27 mouse cellular contexts compared by ENCODE assay signal in the genomic region with DNA sequence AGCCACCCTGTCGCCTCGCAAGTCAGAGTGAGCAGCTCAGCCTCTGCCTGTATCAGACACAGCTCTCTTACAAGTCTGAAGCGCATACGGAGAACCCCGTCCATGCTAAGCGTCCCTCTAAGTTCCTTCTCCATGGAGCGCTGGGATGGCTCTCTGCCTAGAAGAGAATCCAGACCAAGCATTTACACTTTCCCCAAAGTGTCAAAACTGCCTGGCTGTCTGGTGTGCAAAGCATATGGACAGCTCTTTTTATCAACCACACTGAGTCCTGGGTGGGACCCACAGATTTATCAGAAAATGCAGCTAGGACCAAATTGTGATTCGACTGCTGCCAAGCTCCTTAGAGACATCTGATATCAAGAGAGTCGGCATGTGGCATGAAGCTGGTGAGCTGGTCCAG.
DNase-seq lines count a peak whose midpoint lies in the region; ATAC-seq and TF ChIP-seq lines count a peak whose summit lies in the region.
"Had no signal": no experiment of that assay in that cellular context is flagged by ENCODE, and none has a peak within 500 bp of the region (broad histone marks: within the 10 kb centered on the region; RNA-seq: fewer than 3 reads in every experiment).

No protein-coding gene starts in this region.

- no peak overlapping the region for H3K9ac ChIP-seq in lung, embryonic 14.5 days
- H3K9ac ChIP-seq: embryonic facial prominence, embryonic 12.5 days; hindbrain, embryonic 12.5 days; kidney, embryonic 15.5 days; midbrain, embryonic 13.5 days; stomach, embryonic 15.5 days had no signal

- DNase-seq in frontal cortex, postnatal 25 days (ENCODE audit: low spot score in 2 of 2) = no peak
- peak; percentile 74 for DNase-seq in lung, embryonic 14.5 days
- DNase-seq in lung, adult 18-20 months = no peak
- peak; percentile 65 to 71 for DNase-seq in right cerebral cortex, postnatal 10 days (ENCODE audit: low spot score in 2 of 2)
- no peak for DNase-seq in right cerebral cortex, postnatal 25 days
- DNase-seq: adrenal gland, adult 2 months; cerebellum, adult 2 months; cerebellum, postnatal 25 days; gastrocnemius, postnatal 25 days; heart, adult 2 months; kidney, postnatal 36 days; layer of hippocampus, postnatal 36 days; thymus, adult 2 months; thymus, postnatal 4 days had no signal

- no peak overlapping the region for H3K27ac ChIP-seq in lung, embryonic 14.5 days (ENCODE audit: low read depth)
- H3K27ac ChIP-seq: embryonic facial prominence, embryonic 12.5 days; heart, adult 2 months; hindbrain, embryonic 12.5 days; kidney, embryonic 15.5 days; midbrain, embryonic 13.5 days; stomach, embryonic 15.5 days had no signal

- H3K27me3 ChIP-seq in lung, embryonic 14.5 days (ENCODE audit: insufficient read depth, low read length) = no peaks in the 10 kb centered on the region
- H3K27me3 ChIP-seq: CH12.LX; embryonic facial prominence, embryonic 12.5 days; kidney, embryonic 15.5 days; megakaryocyte, embryonic 14.5 days; midbrain, embryonic 13.5 days; stomach, embryonic 15.5 days had no signal

- H3K4me1 ChIP-seq in lung, embryonic 14.5 days (ENCODE audit: insufficient read depth) = no peaks in the 10 kb centered on the region
- H3K4me1 ChIP-seq: kidney, embryonic 15.5 days; megakaryocyte, embryonic 14.5 days; stomach, embryonic 15.5 days had no signal

- no peak overlapping the region for H3K4me3 ChIP-seq in lung, embryonic 14.5 days (ENCODE audit: low read depth, low read length)
- H3K4me3 ChIP-seq: embryonic facial prominence, embryonic 12.5 days; heart, adult 2 months; hindbrain, embryonic 12.5 days; kidney, embryonic 15.5 days; megakaryocyte, embryonic 14.5 days; midbrain, embryonic 13.5 days; stomach, embryonic 15.5 days had no signal

- no peak overlapping the region for H3K4me2 ChIP-seq in lung, embryonic 14.5 days
- H3K4me2 ChIP-seq: embryonic facial prominence, embryonic 12.5 days; hindbrain, embryonic 12.5 days; kidney, embryonic 15.5 days; midbrain, embryonic 13.5 days; stomach, embryonic 15.5 days had no signal

- peak; percentile 78 for ATAC-seq in frontal cortex, adult (ENCODE audit: low TSS enrichment)
- ATAC-seq in lung, embryonic 14.5 days (ENCODE audit: insufficient read depth) = peak; percentile 59
- ATAC-seq in erythroid progenitor cell, adult 5-6 weeks (replicated peaks; ENCODE audit: low FRiP score, poor library complexity, severe bottlenecking) = no peak
- no peak for ATAC-seq in megakaryocyte progenitor cell, adult 5-6 weeks (replicated peaks; ENCODE audit: poor library complexity)
- ATAC-seq: intestine, postnatal 0 days; midbrain, embryonic 13.5 days; Patski had no signal

- no peak for TF ChIP-seq CTCF in lung, embryonic 14.5 days (IDR thresholded peaks at IDR 0.05; ENCODE audit: low read depth)

- H3K9me3 ChIP-seq in lung, embryonic 14.5 days (ENCODE audit: low read depth, low read length) = no peaks in the 10 kb centered on the region
- H3K9me3 ChIP-seq: embryonic facial prominence, embryonic 12.5 days; hindbrain, embryonic 12.5 days; kidney, embryonic 15.5 days; midbrain, embryonic 13.5 days; stomach, embryonic 15.5 days had no signal

- no peaks in the 10 kb centered on the region for H3K36me3 ChIP-seq in lung, embryonic 14.5 days (ENCODE audit: insufficient read depth)
- H3K36me3 ChIP-seq: embryonic facial prominence, embryonic 12.5 days; G1E; hindbrain, embryonic 12.5 days; kidney, embryonic 15.5 days; midbrain, embryonic 13.5 days; stomach, embryonic 15.5 days had no signal

- 45% methylated on average over 9 of the region's 9 CpGs for WGBS in lung, embryonic 14.5 days

Comparison
In these comparisons a context has a peak if more than half of its experiments do, and no peak if none do; other contexts are left out.
1. DNase-seq: peak in lung, embryonic 14.5 days (single experiment) and right cerebral cortex, postnatal 10 days (2 of 2); none in frontal cortex, postnatal 25 days (0 of 2), lung, adult 18-20 months (0 of 2) and right cerebral cortex, postnatal 25 days (single experiment).
2. ATAC-seq: peak in frontal cortex, adult (single experiment) and lung, embryonic 14.5 days (single experiment); none in erythroid progenitor cell, adult 5-6 weeks (single experiment) and megakaryocyte progenitor cell, adult 5-6 weeks (single experiment).